20 mouse cellular contexts compared by ENCODE assay signal in the genomic region with DNA sequence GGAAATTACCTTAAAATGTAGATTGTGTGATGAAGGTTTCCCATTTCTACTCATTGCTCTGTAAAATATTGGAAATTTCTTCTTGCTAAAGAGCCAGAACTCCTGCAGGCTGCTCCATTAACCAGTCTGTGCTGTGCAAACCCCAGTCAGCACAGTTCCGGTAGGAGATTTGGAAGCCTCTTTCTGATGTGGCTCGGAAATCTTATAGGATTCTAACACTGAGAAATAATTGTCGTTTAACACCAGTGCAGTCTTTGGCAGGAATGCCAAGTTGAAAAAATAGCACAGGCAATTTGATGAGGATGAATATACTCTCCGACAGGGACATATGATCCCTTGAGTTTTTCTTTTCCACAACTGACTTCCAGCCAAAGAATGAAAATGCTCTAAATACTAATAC.
A peak's percentile ranks its signal among the peaks of the same experiment; 100 is the strongest.
DNase-seq lines count a peak whose midpoint lies in the region; ATAC-seq and TF ChIP-seq lines count a peak whose summit lies in the region.
"Had no signal": no experiment of that assay in that cellular context is flagged by ENCODE, and none has a peak within 500 bp of the region (broad histone marks: within the 10 kb centered on the region; RNA-seq: fewer than 3 reads in every experiment).

No protein-coding gene starts in this region.

- no peaks in the 10 kb centered on the region for H3K4me1 ChIP-seq in forebrain, postnatal 0 days (ENCODE audit: insufficient read depth)
- peaks cover 3% of the 10 kb centered on the region; the same call in 1 of the 2 replicates for H3K4me1 ChIP-seq in forebrain, embryonic 13.5 days
- H3K4me1 ChIP-seq: embryonic facial prominence, embryonic 12.5 days; heart, embryonic 13.5 days; hindbrain, embryonic 12.5 days had no signal

- WGBS in forebrain, postnatal 0 days: 41% methylated on average over 4 of the region's 4 CpGs
- WGBS in forebrain, embryonic 13.5 days: 62% methylated on average over 4 of the region's 4 CpGs

- TF ChIP-seq CTCF in forebrain, postnatal 0 days (IDR thresholded peaks at IDR 0.05; ENCODE audit: low read depth): no peak

- H3K4me2 ChIP-seq in forebrain, postnatal 0 days (ENCODE audit: low read depth): no peak overlapping the region
- no peak overlapping the region for H3K4me2 ChIP-seq in forebrain, embryonic 13.5 days
- H3K4me2 ChIP-seq: embryonic facial prominence, embryonic 12.5 days; heart, embryonic 13.5 days; hindbrain, embryonic 12.5 days had no signal

- no peak overlapping the region for H3K27ac ChIP-seq in forebrain, postnatal 0 days (ENCODE audit: low read depth, low read length)
- no peak overlapping the region for H3K27ac ChIP-seq in forebrain, embryonic 13.5 days
- H3K27ac ChIP-seq: embryonic facial prominence, embryonic 12.5 days; heart, embryonic 13.5 days; hindbrain, embryonic 12.5 days had no signal

- peak; percentile 58 for ATAC-seq in forebrain, postnatal 0 days
- ATAC-seq in forebrain, embryonic 13.5 days: no peak
- ATAC-seq: hindbrain, embryonic 16.5 days had no signal

- H3K36me3 ChIP-seq in forebrain, postnatal 0 days (ENCODE audit: insufficient read depth): no peaks in the 10 kb centered on the region
- H3K36me3 ChIP-seq in forebrain, embryonic 13.5 days (ENCODE audit: poor library complexity, severe bottlenecking): no peaks in the 10 kb centered on the region
- H3K36me3 ChIP-seq: embryonic facial prominence, embryonic 12.5 days; heart, embryonic 13.5 days; hindbrain, embryonic 12.5 days had no signal

- no peak overlapping the region for H3K9ac ChIP-seq in forebrain, postnatal 0 days
- H3K9ac ChIP-seq in forebrain, embryonic 13.5 days: no peak overlapping the region
- H3K9ac ChIP-seq: embryonic facial prominence, embryonic 12.5 days; heart, embryonic 13.5 days; hindbrain, embryonic 12.5 days had no signal

- intact Hi-C loops in left cerebral cortex, postnatal 14 days (cut with DNase I): no loop called here

- H3K27me3 ChIP-seq in forebrain, postnatal 0 days (ENCODE audit: insufficient read depth, low read length): no peaks in the 10 kb centered on the region
- H3K27me3 ChIP-seq in forebrain, embryonic 13.5 days: no peaks in the 10 kb centered on the region
- H3K27me3 ChIP-seq: embryonic facial prominence, embryonic 12.5 days; heart, embryonic 13.5 days; hindbrain, embryonic 12.5 days had no signal

- no peaks in the 10 kb centered on the region for H3K9me3 ChIP-seq in forebrain, postnatal 0 days (ENCODE audit: low read length)
- no peaks in the 10 kb centered on the region for H3K9me3 ChIP-seq in forebrain, embryonic 13.5 days (replicated peaks)
- H3K9me3 ChIP-seq: embryonic facial prominence, embryonic 12.5 days; heart, embryonic 13.5 days; hindbrain, embryonic 12.5 days had no signal

- H3K4me3 ChIP-seq in forebrain, postnatal 0 days (ENCODE audit: low read depth, low read length): no peak overlapping the region
- no peak overlapping the region for H3K4me3 ChIP-seq in forebrain, embryonic 13.5 days
- H3K4me3 ChIP-seq: embryonic facial prominence, embryonic 12.5 days; heart, embryonic 13.5 days; hindbrain, embryonic 12.5 days had no signal

- DNase-seq in forebrain, postnatal 0 days: peak; percentile 24
- DNase-seq in left cerebral cortex, postnatal 14 days (ENCODE audit: low spot score in 2 of 2): peak; percentile 2 to 9
- DNase-seq in left cerebral cortex, adult 8-10 months (ENCODE audit: low spot score in 2 of 2): no peak
- DNase-seq in right cerebral cortex, postnatal 10 days (ENCODE audit: low spot score in 2 of 2): peak; percentile 19 to 27
- no peak for DNase-seq in right cerebral cortex, postnatal 14 days
- peak; percentile 4 for DNase-seq in telencephalon, adult 2 months (ENCODE audit: low read depth, low spot score)
- no peak for DNase-seq in cerebellum, adult 8-10 months
- DNase-seq: adrenal gland, adult 2 months; adrenal gland, postnatal 25 days; cerebellum, adult 11 months; cerebellum, adult 9-10 months; cerebellum, postnatal 25 days; gastrocnemius, postnatal 36 days; heart, adult 11 months; heart, postnatal 36 days had no signal

Comparison
In these comparisons a context has a peak if more than half of its experiments do, and no peak if none do; other contexts are left out.
1. DNase-seq: peak in forebrain, postnatal 0 days (single experiment), left cerebral cortex, postnatal 14 days (2 of 2), right cerebral cortex, postnatal 10 days (2 of 2) and telencephalon, adult 2 months (single experiment); none in left cerebral cortex, adult 8-10 months (0 of 2), right cerebral cortex, postnatal 14 days (single experiment) and cerebellum, adult 8-10 months (single experiment).